Comparison of ENCODE assay signal across 23 mouse cellular contexts in genomic region chr12:104908986-104909385, GRCm38 (mm10). TPM values are rescaled to one million over a fixed set of nuclear protein-coding genes. Genes with fewer than 3 reads are reported as not detected.
DNase-seq lines count a peak whose midpoint lies in the region; ATAC-seq and TF ChIP-seq lines count a peak whose summit lies in the region.
"Had no signal": no experiment of that assay in that cellular context is flagged by ENCODE, and none has a peak within 500 bp of the region (broad histone marks: within the 10 kb centered on the region; RNA-seq: fewer than 3 reads in every experiment).

No protein-coding gene starts in this region.

- H3K27me3 ChIP-seq in forebrain, embryonic 10.5 days (ENCODE audit: poor library complexity, severe bottlenecking) = peaks cover 68% of the 10 kb centered on the region
- H3K27me3 ChIP-seq in forebrain, embryonic 15.5 days = no peaks in the 10 kb centered on the region
- H3K27me3 ChIP-seq in kidney, embryonic 15.5 days = no peaks in the 10 kb centered on the region
- H3K27me3 ChIP-seq in midbrain, embryonic 15.5 days (replicated peaks) = no peaks in the 10 kb centered on the region
- H3K27me3 ChIP-seq: liver, embryonic 15.5 days; lung, embryonic 15.5 days had no signal

- peak overlapping the region; percentile 74; the same call in 1 of the 2 replicates for H3K27ac ChIP-seq in forebrain, embryonic 10.5 days
- no peak overlapping the region for H3K27ac ChIP-seq in forebrain, embryonic 15.5 days (replicated peaks)
- H3K27ac ChIP-seq in kidney, embryonic 15.5 days = peak overlapping the region; percentile 24; the same call in 1 of the 2 replicates
- H3K27ac ChIP-seq in ES-E14 (ENCODE audit: insufficient read depth, low read depth, low read length, poor library complexity, severe bottlenecking) = peak overlapping the region; percentile 16; the same call in 1 of the 2 replicates
- no peak overlapping the region for H3K27ac ChIP-seq in midbrain, embryonic 15.5 days
- H3K27ac ChIP-seq: liver, embryonic 15.5 days; lung, embryonic 15.5 days; stomach, postnatal 0 days had no signal

- H3K4me3 ChIP-seq in forebrain, embryonic 10.5 days = peak overlapping the region; percentile 5; the same call in 1 of the 2 replicates
- H3K4me3 ChIP-seq in forebrain, embryonic 15.5 days = no peak overlapping the region
- H3K4me3 ChIP-seq in kidney, embryonic 15.5 days (replicated peaks) = no peak overlapping the region
- no peak overlapping the region for H3K4me3 ChIP-seq in ES-E14 (ENCODE audit: insufficient read depth in 1 of 2, low read depth in 1 of 2, low read length in 2 of 2, poor library complexity in 1 of 2, severe bottlenecking in 1 of 2)
- H3K4me3 ChIP-seq in midbrain, embryonic 15.5 days = no peak overlapping the region
- H3K4me3 ChIP-seq: embryonic facial prominence, embryonic 13.5 days; liver, embryonic 15.5 days; lung, embryonic 15.5 days; megakaryocyte, embryonic 14.5 days had no signal

- 37% methylated on average over 5 of the region's 5 CpGs for WGBS in forebrain, embryonic 10.5 days
- WGBS in forebrain, embryonic 15.5 days = 38% methylated on average over 5 of the region's 5 CpGs
- WGBS in kidney, embryonic 15.5 days = 55% methylated on average over 5 of the region's 5 CpGs
- WGBS in midbrain, embryonic 15.5 days = 43% methylated on average over 5 of the region's 5 CpGs

- H3K9me3 ChIP-seq in forebrain, embryonic 10.5 days = peaks cover 5% of the 10 kb centered on the region; the same call in 1 of the 2 replicates
- no peaks in the 10 kb centered on the region for H3K9me3 ChIP-seq in forebrain, embryonic 15.5 days
- no peaks in the 10 kb centered on the region for H3K9me3 ChIP-seq in kidney, embryonic 15.5 days (replicated peaks)
- no peaks in the 10 kb centered on the region for H3K9me3 ChIP-seq in ES-E14 (ENCODE audit: control insufficient read depth, insufficient read depth, low read depth, low read length)
- no peaks in the 10 kb centered on the region for H3K9me3 ChIP-seq in midbrain, embryonic 15.5 days
- H3K9me3 ChIP-seq: embryonic facial prominence, embryonic 13.5 days; liver, embryonic 15.5 days; lung, embryonic 15.5 days had no signal

- H3K9ac ChIP-seq in forebrain, embryonic 15.5 days (replicated peaks) = no peak overlapping the region
- no peak overlapping the region for H3K9ac ChIP-seq in kidney, embryonic 15.5 days
- H3K9ac ChIP-seq in ES-E14 (ENCODE audit: insufficient read depth, low read depth, low read length, poor library complexity, severe bottlenecking) = no peak overlapping the region
- H3K9ac ChIP-seq in midbrain, embryonic 15.5 days = no peak overlapping the region
- H3K9ac ChIP-seq: embryonic facial prominence, embryonic 13.5 days; liver, embryonic 15.5 days; lung, embryonic 15.5 days had no signal

- no peak for DNase-seq in forebrain, embryonic 10.5 days (ENCODE audit: extremely low spot score, low spot score)
- DNase-seq in kidney, postnatal 10 days = no peak
- DNase-seq in ES-E14 (ENCODE audit: low read depth, low spot score) = no peak
- no peak for DNase-seq in T-cell, adult 2 months (ENCODE audit: low spot score)
- DNase-seq: cerebellum, adult 11 months; cerebellum, adult 9-11 months; gastrocnemius, postnatal 14 days; heart, adult 11 months; kidney, adult 11 months; left cerebral cortex, postnatal 4 days; liver; lung, postnatal 36 days; thymus, adult 2 months; thymus, postnatal 4 days had no signal

- H3K4me2 ChIP-seq in forebrain, embryonic 15.5 days (replicated peaks) = no peak overlapping the region
- no peak overlapping the region for H3K4me2 ChIP-seq in kidney, embryonic 15.5 days
- H3K4me2 ChIP-seq in midbrain, embryonic 15.5 days = no peak overlapping the region
- H3K4me2 ChIP-seq: heart, embryonic 11.5 days; liver, embryonic 15.5 days; lung, embryonic 15.5 days had no signal

- ATAC-seq in forebrain, embryonic 15.5 days (replicated peaks) = no peak
- ATAC-seq in kidney, embryonic 15.5 days (replicated peaks; ENCODE audit: low FRiP score) = no peak
- ATAC-seq in midbrain, embryonic 15.5 days (replicated peaks) = 0 out of 2 replicates have a peak, but pooled peaks have one; percentile 21

- in situ Hi-C loops in ES-E14 (cut with MboI; ENCODE audit: low sequenced_read_pairs in 2 of 2, unreplicated experiment in 2 of 2) = no loop called here

- H3K36me3 ChIP-seq in forebrain, embryonic 10.5 days (replicated peaks) = no peaks in the 10 kb centered on the region
- no peaks in the 10 kb centered on the region for H3K36me3 ChIP-seq in forebrain, embryonic 15.5 days
- H3K36me3 ChIP-seq in kidney, embryonic 15.5 days = no peaks in the 10 kb centered on the region
- H3K36me3 ChIP-seq in ES-E14 (ENCODE audit: control insufficient read depth, insufficient read depth, low read length, poor library complexity, severe bottlenecking) = no peaks in the 10 kb centered on the region
- no peaks in the 10 kb centered on the region for H3K36me3 ChIP-seq in midbrain, embryonic 15.5 days (replicated peaks)
- H3K36me3 ChIP-seq: embryonic facial prominence, embryonic 13.5 days; liver, embryonic 15.5 days; lung, embryonic 15.5 days had no signal

- H3K4me1 ChIP-seq in forebrain, embryonic 10.5 days = peaks cover 62% of the 10 kb centered on the region
- peaks cover 10% of the 10 kb centered on the region; the same call in 1 of the 2 replicates for H3K4me1 ChIP-seq in forebrain, embryonic 15.5 days
- peaks cover 47% of the 10 kb centered on the region for H3K4me1 ChIP-seq in kidney, embryonic 15.5 days
- H3K4me1 ChIP-seq in ES-E14 (ENCODE audit: control insufficient read depth in 2 of 2, insufficient read depth in 2 of 2, low read length in 2 of 2, poor library complexity in 1 of 2) = peaks cover 1 to 18% of the 10 kb centered on the region in 2 experiments; a peak in 2 of 4 replicates
- H3K4me1 ChIP-seq in midbrain, embryonic 15.5 days = peaks cover 12% of the 10 kb centered on the region
- H3K4me1 ChIP-seq: liver, embryonic 15.5 days; megakaryocyte, embryonic 14.5 days had no signal

TF ChIP-seq in ES-E14, 5 proteins besides CTCF, POLR2A, EP300 and RAD21:
- TF ChIP-seq ZNF384 (IDR thresholded peaks at IDR 0.05; ENCODE audit: low read depth, low read length) (no peak), MAFK (IDR thresholded peaks at IDR 0.05; ENCODE audit: insufficient read depth, low read depth, low read length) (no peak), CHD2 (IDR thresholded peaks at IDR 0.05; ENCODE audit: low read depth, low read length) (no peak), ZC3H11A (IDR thresholded peaks at IDR 0.05; ENCODE audit: borderline replicate concordance, low read depth, low read length) (no peak), HCFC1 (IDR thresholded peaks at IDR 0.05; ENCODE audit: borderline replicate concordance, insufficient read depth, low read length) (no peak)

RNA-seq across cellular contexts. Expression of gene Clmn, which starts 44.1 kb away (rescaled TPM):
- polyA plus RNA-seq in forebrain, embryonic 10.5 days (2016; fragmentation: Nextera tagmentation; extraction: Ambion mirVana) = 1.6 and 2.1 TPM in 2 replicates
- polyA plus RNA-seq in forebrain, embryonic 15.5 days (2015; fragmentation: Nextera tagmentation; extraction: Ambion mirVana) = 1.0 and 1.2 TPM in 2 replicates
- 4.9 and 5.5 TPM in 2 replicates for polyA plus RNA-seq in kidney, embryonic 15.5 days (2015; fragmentation: Nextera tagmentation; extraction: Ambion mirVana)
- total RNA-seq in ES-E14 (2012; rRNA removed) = 3.1 and 4.2 TPM in 2 replicates
- polyA plus RNA-seq in midbrain, embryonic 15.5 days (2015; fragmentation: Nextera tagmentation; extraction: Ambion mirVana) = 1.4 and 1.7 TPM in 2 replicates

Comparison
In these comparisons a context has a peak if more than half of its experiments do, and no peak if none do; other contexts are left out.
1. H3K27ac ChIP-seq: peak in forebrain, embryonic 10.5 days (single experiment), kidney, embryonic 15.5 days (single experiment) and ES-E14 (single experiment); none in forebrain, embryonic 15.5 days (single experiment) and midbrain, embryonic 15.5 days (single experiment).